Mouse (Mus musculus) embryonic facial prominence, embryonic 10.5 days (tissue): ENCODE measurements around the gene Tmem158. TPM values are rescaled to one million over a fixed set of nuclear protein-coding genes. Genes with fewer than 3 reads are reported as not detected.
A peak's percentile ranks its signal among the peaks of the same experiment; 100 is the strongest.

Experiments
- DNase-seq: peaks from one replicate; pipeline ENCODE4 v3.0.0-alpha.2; 2017; ENCODE audit warnings: low spot score
- H3K27ac ChIP-seq: fragments of 300-500 bp; sonication (generic); replicated peaks from 2 replicates; pipeline ENCODE4 v1.5.1; 2016; ENCODE audit warnings: mild to moderate bottlenecking
- H3K27me3 ChIP-seq: fragments of 300-500 bp; sonication (generic); replicated peaks from 2 replicates; pipeline ENCODE4 v1.6.1; 2016; ENCODE audit warnings: low read depth, mild to moderate bottlenecking; ENCODE audit not compliant: poor library complexity, severe bottlenecking
- H3K36me3 ChIP-seq: fragments of 300-500 bp; sonication (generic); replicated peaks from 2 replicates; pipeline ENCODE4 v1.6.1; 2016; ENCODE audit warnings: mild to moderate bottlenecking, moderate library complexity
- H3K4me1 ChIP-seq: fragments of 300-500 bp; sonication (generic); 2 replicates; pipeline ENCODE4 v1.6.1; 2016
- H3K4me3 ChIP-seq: fragments of 300-500 bp; sonication (generic); 2 replicates; pipeline ENCODE4 v1.5.1; 2016; ENCODE audit warnings: mild to moderate bottlenecking, moderate library complexity
- H3K9me3 ChIP-seq: fragments of 300-500 bp; sonication (generic); 2 replicates; pipeline ENCODE4 v1.6.1; 2016; ENCODE audit warnings: mild to moderate bottlenecking
- whole genome bisulfite sequencing: fragments of 180-500 bp; shearing (Covaris S2); methylation state at CpG from one replicate; pipeline ENCODE4 v1.1.7; 2016; 5-methylcytosine and 5-hydroxymethylcytosine counted together
- polyA plus RNA-seq: library from polyadenylated mRNA; unstranded; fragments of >200 nt; fragmentation: Nextera tagmentation; extraction: Ambion mirVana; gene quantifications from 2 replicates; pipeline ENCODE4 v1.2.1, GENCODE M21; 2016

Tmem158 gene
- polyA plus RNA-seq, 1 experiment from 2014 or later: 4.6 TPM

- no peaks in the 10 kb centered on the region for H3K9me3 ChIP-seq
- no peak overlapping the region for H3K27ac ChIP-seq
- H3K27me3 ChIP-seq: no peaks in the 10 kb centered on the region
- H3K4me1 ChIP-seq: no peaks in the 10 kb centered on the region
- H3K36me3 ChIP-seq: no peaks in the 10 kb centered on the region
- DNase-seq: no peak
- H3K4me3 ChIP-seq: no peak overlapping the region
- 84% methylated on average over 2 of the region's 2 CpGs for WGBS
These were observed 14.8 kb upstream of the Tmem158 start for GRCm38 (mm10) chr9:123275373-123275772.

DNA sequence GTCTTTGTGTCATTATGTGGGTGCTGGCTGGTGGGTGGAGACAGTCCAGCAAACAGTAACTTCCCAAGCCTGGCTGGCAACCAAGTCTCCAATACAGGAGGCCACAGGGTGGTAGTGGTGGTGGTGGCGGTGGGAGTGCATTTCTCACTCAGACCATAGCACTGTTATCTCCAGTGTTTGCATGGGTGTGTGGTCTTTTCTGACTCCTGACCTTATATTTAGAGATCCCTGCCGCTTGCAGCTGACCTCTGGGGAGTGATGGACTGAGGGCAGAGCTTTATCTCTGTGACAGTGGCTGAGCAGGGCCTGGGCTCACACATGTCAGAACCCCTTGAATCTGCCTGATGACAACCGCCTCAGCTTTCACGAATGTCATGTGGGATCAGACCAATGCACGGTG, 14.1 kb upstream of the Tmem158 start:
- no peak overlapping the region for H3K27ac ChIP-seq
- no peaks in the 10 kb centered on the region for H3K27me3 ChIP-seq
- WGBS: 84% methylated on average over 5 of the region's 5 CpGs
- no peak for DNase-seq
- no peaks in the 10 kb centered on the region for H3K4me1 ChIP-seq
- no peaks in the 10 kb centered on the region for H3K9me3 ChIP-seq
- no peak overlapping the region for H3K4me3 ChIP-seq
- H3K36me3 ChIP-seq: no peaks in the 10 kb centered on the region

DNA sequence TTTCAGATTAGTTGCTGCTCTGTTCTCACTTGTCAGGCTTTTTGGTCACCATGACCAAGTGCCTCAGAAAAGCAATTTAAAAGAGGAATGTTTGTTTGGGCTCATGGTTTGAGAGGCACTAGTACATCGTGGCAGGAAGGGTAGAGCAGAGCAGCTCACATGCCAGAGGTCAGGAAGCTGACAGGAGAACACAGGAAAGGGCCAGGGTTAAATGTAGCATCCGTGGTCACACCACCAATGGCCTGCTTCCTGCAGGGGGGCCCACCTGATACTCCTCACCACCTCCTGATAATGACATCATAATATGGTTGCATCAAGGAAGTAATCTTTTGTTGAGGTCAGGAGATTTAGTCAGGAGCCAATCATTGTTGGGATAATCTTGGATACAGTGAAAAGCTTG, 13.3 kb upstream of the Tmem158 start:
- Histone ChIP-seq H3K4me1 (no peaks in the 10 kb centered on the region), H3K36me3 (no peaks in the 10 kb centered on the region), H3K27ac (no peak overlapping the region), H3K27me3 (no peaks in the 10 kb centered on the region), H3K4me3 (no peak overlapping the region), H3K9me3 (no peaks in the 10 kb centered on the region)
- 53% methylated on average over 2 of the region's 2 CpGs for WGBS
- DNase-seq: no peak

GRCm38 (mm10) chr9:123271552-123271951, 11.0 kb upstream of the Tmem158 start:
- H3K9me3 ChIP-seq: no peaks in the 10 kb centered on the region
- 81% methylated on average over 4 of the region's 4 CpGs for WGBS
- H3K36me3 ChIP-seq: no peaks in the 10 kb centered on the region
- DNase-seq: no peak
- H3K4me3 ChIP-seq: no peak overlapping the region
- no peaks in the 10 kb centered on the region for H3K4me1 ChIP-seq
- no peaks in the 10 kb centered on the region for H3K27me3 ChIP-seq
- H3K27ac ChIP-seq: no peak overlapping the region

DNA sequence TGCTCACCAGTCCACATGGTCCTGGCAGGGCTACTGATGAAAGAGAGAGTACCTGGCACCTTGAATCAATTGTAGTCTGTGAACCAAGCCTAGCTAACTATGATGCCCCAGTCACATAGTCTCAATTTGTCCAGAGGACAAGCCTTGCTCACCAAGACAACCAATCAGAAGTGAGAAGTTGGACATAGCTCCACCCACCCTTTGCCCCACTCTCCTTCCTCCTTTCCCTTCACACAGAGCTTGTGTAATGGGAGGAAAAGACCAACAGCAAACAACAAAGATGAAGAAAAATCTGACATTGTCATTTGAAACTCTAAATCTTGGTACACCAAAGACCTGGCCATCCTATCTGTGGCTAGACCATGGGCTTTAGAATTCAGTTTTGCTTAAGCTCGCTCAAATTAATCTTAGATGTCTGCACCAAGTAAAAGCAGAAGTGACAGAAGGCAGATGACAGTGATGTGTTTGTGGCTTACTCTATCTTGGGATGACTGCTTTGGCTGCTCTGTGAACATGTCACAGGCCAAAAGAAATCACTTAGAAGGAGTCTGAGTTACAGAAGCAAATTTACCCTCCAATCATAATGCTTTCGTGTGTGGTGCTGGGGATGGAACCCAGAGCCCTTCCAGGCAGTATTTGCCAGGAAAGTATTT, 9.5 kb upstream of the Tmem158 start:
- no peaks in the 10 kb centered on the region for H3K27me3 ChIP-seq
- H3K27ac ChIP-seq: no peak overlapping the region
- H3K9me3 ChIP-seq: no peaks in the 10 kb centered on the region
- DNase-seq: no peak
- no peaks in the 10 kb centered on the region for H3K36me3 ChIP-seq
- no peak overlapping the region for H3K4me3 ChIP-seq
- no peaks in the 10 kb centered on the region for H3K4me1 ChIP-seq
- WGBS: 90% methylated on average over 2 of the region's 2 CpGs

DNA sequence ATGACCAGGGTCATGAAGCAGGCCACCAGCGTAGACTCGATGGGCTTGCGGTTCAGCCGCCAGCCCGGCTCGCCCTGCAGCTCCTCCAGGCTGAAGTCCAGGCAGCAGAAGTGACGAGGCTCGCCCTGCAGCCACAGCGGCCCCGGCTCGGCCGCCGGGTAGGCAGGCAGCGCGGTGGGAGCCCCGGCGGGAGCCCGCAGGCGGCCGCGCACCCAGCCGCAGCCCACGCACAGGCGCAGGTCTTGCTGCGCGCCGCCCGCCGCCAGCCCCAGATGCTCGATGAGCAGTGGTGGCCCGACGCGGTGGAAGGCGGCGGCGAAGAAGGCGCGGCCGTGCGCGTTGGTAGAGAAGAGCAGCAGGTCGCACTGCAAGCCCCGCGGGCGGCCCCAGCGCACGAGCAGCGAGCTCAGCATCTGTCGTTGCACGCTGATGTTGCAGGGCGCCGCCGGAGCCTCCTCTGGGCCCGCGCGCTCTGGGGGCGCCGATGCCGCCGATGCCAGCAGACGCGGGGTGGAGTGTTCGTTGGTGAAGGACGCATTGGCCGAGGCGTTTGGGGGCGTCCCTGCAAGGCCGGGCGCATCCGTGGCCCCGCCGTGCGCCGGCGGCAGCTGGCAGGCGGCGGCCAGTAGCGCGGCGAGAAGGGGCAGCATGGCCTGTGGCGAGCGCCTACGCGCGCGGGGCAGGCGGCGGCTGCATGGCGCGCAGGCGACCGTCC, 511 bp downstream of the Tmem158 start:
- no peak for DNase-seq
- Histone ChIP-seq H3K36me3 (no peaks in the 10 kb centered on the region), H3K27ac (peak overlapping the region; percentile 82), H3K4me1 (peaks cover 16% of the 10 kb centered on the region), H3K9me3 (no peaks in the 10 kb centered on the region), H3K27me3 (peaks cover 53% of the 10 kb centered on the region), H3K4me3 (peak overlapping the region; percentile 79)
- under 1% methylated on average over 92 of the region's 92 CpGs for WGBS

DNA sequence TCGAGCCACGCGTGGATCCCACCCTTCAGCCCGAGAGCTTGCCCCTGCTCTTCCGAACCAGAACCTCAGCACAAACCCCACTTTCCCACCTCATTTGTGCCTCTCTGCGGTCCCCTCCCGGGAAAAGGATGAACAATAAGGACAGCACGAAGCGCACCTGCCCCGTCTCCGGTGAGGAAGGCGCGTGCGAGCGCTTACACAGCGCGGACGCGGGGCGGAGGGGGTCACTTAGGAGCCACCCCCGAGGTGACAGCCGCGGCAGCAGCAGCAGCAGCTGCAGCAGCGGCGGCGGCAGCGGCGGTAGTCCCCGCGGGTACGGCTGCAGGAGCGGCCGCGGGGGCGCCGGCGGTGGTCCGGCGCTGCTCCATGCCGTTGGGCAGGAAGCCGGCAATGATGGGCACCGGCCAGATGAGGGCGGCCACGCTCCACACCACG, 1.1 kb downstream of the Tmem158 start:
- WGBS: under 1% methylated on average over 45 of the region's 45 CpGs
- Histone ChIP-seq H3K27ac (peak overlapping the region; percentile 82), H3K9me3 (no peaks in the 10 kb centered on the region), H3K4me1 (peaks cover 16% of the 10 kb centered on the region), H3K4me3 (peak overlapping the region; percentile 79), H3K27me3 (peaks cover 51% of the 10 kb centered on the region), H3K36me3 (no peaks in the 10 kb centered on the region)
- peak; percentile 91 for DNase-seq

GRCm38 (mm10) chr9:123258796-123259195, 1.8 kb downstream of the Tmem158 start:
- no peaks in the 10 kb centered on the region for H3K9me3 ChIP-seq
- peak overlapping the region; percentile 79 for H3K4me3 ChIP-seq
- H3K4me1 ChIP-seq: peaks cover 16% of the 10 kb centered on the region
- peaks cover 50% of the 10 kb centered on the region for H3K27me3 ChIP-seq
- H3K36me3 ChIP-seq: no peaks in the 10 kb centered on the region
- WGBS: 38% methylated on average over 10 of the region's 10 CpGs
- no peak for DNase-seq
- no peak overlapping the region for H3K27ac ChIP-seq

DNA sequence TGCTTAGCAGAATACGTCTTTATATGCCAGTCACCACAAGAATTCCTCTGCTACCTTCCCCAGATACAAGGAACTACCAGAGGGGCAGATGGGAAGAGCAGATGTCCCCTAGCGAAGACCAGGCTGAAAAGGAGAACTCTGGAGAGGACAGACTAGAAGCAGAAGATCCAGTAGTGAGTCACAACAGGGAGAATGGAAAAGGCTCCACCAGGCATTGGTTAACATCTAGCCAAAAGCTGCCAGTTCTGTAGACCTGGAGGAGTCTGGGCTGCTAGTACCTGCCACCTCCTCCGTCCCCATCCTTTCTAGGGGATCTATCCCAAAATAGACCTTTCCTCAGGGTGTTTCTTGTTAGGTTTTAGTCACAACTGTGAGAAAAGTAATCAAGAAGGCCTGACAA, 4.8 kb downstream of the Tmem158 start:
- Histone ChIP-seq H3K27me3 (peaks cover 34% of the 10 kb centered on the region), H3K9me3 (no peaks in the 10 kb centered on the region), H3K4me3 (no peak overlapping the region), H3K4me1 (peaks cover 19% of the 10 kb centered on the region), H3K27ac (no peak overlapping the region), H3K36me3 (no peaks in the 10 kb centered on the region)
- no peak for DNase-seq
- 85% methylated on average over 3 of the region's 3 CpGs for WGBS

- H3K4me1 ChIP-seq: peaks cover 4% of the 10 kb centered on the region; the same call in 1 of the 2 replicates
- 88% methylated on average over 1 of the region's 1 CpGs for WGBS
- no peak overlapping the region for H3K27ac ChIP-seq
- no peak for DNase-seq
- no peaks in the 10 kb centered on the region for H3K36me3 ChIP-seq
- H3K4me3 ChIP-seq: no peak overlapping the region
- no peaks in the 10 kb centered on the region for H3K27me3 ChIP-seq
- no peaks in the 10 kb centered on the region for H3K9me3 ChIP-seq
These were observed 12.6 kb downstream of the Tmem158 start for GRCm38 (mm10) chr9:123247992-123248391.

- H3K27ac ChIP-seq: no peak overlapping the region
- H3K36me3 ChIP-seq: no peaks in the 10 kb centered on the region
- no peaks in the 10 kb centered on the region for H3K4me1 ChIP-seq
- H3K4me3 ChIP-seq: no peak overlapping the region
- DNase-seq: no peak
- WGBS: 78% methylated on average over 4 of the region's 4 CpGs
- H3K9me3 ChIP-seq: no peaks in the 10 kb centered on the region
- H3K27me3 ChIP-seq: no peaks in the 10 kb centered on the region
These were observed 15.4 kb downstream of the Tmem158 start for GRCm38 (mm10) chr9:123245146-123245545.

GRCm38 (mm10) chr9:123243988-123244387, 16.6 kb downstream of the Tmem158 start:
- peaks cover 2% of the 10 kb centered on the region; the same call in 1 of the 2 replicates for H3K4me1 ChIP-seq
- no peak overlapping the region for H3K4me3 ChIP-seq
- WGBS: 71% methylated on average over 10 of the region's 10 CpGs
- no peak for DNase-seq
- H3K27me3 ChIP-seq: no peaks in the 10 kb centered on the region
- no peaks in the 10 kb centered on the region for H3K36me3 ChIP-seq
- H3K9me3 ChIP-seq: no peaks in the 10 kb centered on the region
- H3K27ac ChIP-seq: no peak overlapping the region

DNA sequence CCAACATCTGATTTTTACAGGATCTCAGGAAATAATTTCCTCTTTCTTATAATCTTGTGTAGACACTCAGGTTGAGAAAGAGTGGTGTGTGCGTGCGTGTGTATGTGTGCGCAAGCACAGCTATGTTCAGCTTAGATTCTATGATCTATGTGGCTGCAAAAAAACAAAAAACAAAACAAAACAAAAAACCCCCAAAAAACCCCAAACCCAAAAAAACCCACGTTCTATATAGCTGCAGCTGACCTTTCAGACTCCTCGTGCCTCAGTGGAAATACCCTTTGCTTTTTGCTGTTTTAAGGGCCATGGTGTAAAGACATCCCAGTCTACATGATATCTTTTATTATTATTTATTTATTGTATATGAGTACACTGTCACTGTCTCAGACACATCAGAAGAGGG, 19.4 kb downstream of the Tmem158 start:
- Histone ChIP-seq H3K9me3 (no peaks in the 10 kb centered on the region), H3K4me1 (peaks cover 18% of the 10 kb centered on the region), H3K36me3 (no peaks in the 10 kb centered on the region), H3K27me3 (no peaks in the 10 kb centered on the region), H3K4me3 (no peak overlapping the region), H3K27ac (no peak overlapping the region)
- no peak for DNase-seq
- 94% methylated on average over 5 of the region's 5 CpGs for WGBS
